ENCODE assay signal across 16 mouse cellular contexts in genomic region chr9:77707433-77708139, GRCm38 (mm10). TPM values are rescaled to one million over a fixed set of nuclear protein-coding genes. Genes with fewer than 3 reads are reported as not detected.
DNase-seq lines count a peak whose midpoint lies in the region; ATAC-seq and TF ChIP-seq lines count a peak whose summit lies in the region.
"Had no signal": no experiment of that assay in that cellular context is flagged by ENCODE, and none has a peak within 500 bp of the region (broad histone marks: within the 10 kb centered on the region; RNA-seq: fewer than 3 reads in every experiment).

No protein-coding gene starts in this region.

- no peak for TF ChIP-seq CTCF in CH12.LX (conservative IDR thresholded peaks at IDR 0.05 in 1 of 2, IDR thresholded peaks at IDR 0.05 in 1 of 2; ENCODE audit: low read depth in 2 of 2, low read length in 2 of 2)

- TF ChIP-seq POLR2A in CH12.LX (IDR thresholded peaks at IDR 0.05; ENCODE audit: low read depth, low read length), result peak; percentile 29; the same call in 1 of the 2 replicates

- H3K9me3 ChIP-seq in kidney, embryonic 16.5 days (ENCODE audit: low read length), result no peaks in the 10 kb centered on the region
- no peaks in the 10 kb centered on the region for H3K9me3 ChIP-seq in CH12.LX (replicated peaks; ENCODE audit: low read length)
- no peaks in the 10 kb centered on the region for H3K9me3 ChIP-seq in forebrain, embryonic 10.5 days
- H3K9me3 ChIP-seq: hindbrain, embryonic 13.5 days had no signal

- no peak overlapping the region for H3K4me3 ChIP-seq in kidney, embryonic 16.5 days (ENCODE audit: low read length)
- peak overlapping the region in 1 of 3 experiments; percentile 18 for H3K4me3 ChIP-seq in CH12.LX (replicated peaks in 1 of 3; ENCODE audit: low read depth in 2 of 3, low read length in 2 of 3, poor library complexity in 1 of 3)
- H3K4me3 ChIP-seq in forebrain, embryonic 10.5 days, result no peak overlapping the region
- H3K4me3 ChIP-seq: hindbrain, embryonic 13.5 days had no signal

- H3K9ac ChIP-seq in kidney, embryonic 16.5 days (replicated peaks; ENCODE audit: low read length), result no peak overlapping the region
- H3K9ac ChIP-seq in CH12.LX (ENCODE audit: insufficient read depth, low read depth), result no peak overlapping the region
- H3K9ac ChIP-seq: hindbrain, embryonic 13.5 days had no signal

- TF ChIP-seq EP300 in CH12.LX (IDR thresholded peaks at IDR 0.05; ENCODE audit: low read length), result peak; percentile 44; the same call in 1 of the 2 replicates

- no peaks in the 10 kb centered on the region for H3K36me3 ChIP-seq in kidney, embryonic 16.5 days (ENCODE audit: insufficient read depth, low read length)
- no peaks in the 10 kb centered on the region for H3K36me3 ChIP-seq in CH12.LX (replicated peaks in 1 of 2; ENCODE audit: control insufficient read depth in 1 of 2, insufficient read depth in 1 of 2, low read length in 1 of 2)
- H3K36me3 ChIP-seq in splenic B cell, adult 2 months (ENCODE audit: control insufficient read depth, insufficient read depth, low read length, poor library complexity, severe bottlenecking), result no peaks in the 10 kb centered on the region
- H3K36me3 ChIP-seq in forebrain, embryonic 10.5 days (replicated peaks), result no peaks in the 10 kb centered on the region
- H3K36me3 ChIP-seq: hindbrain, embryonic 13.5 days had no signal

- dilution Hi-C loops in CH12.LX (cut with MboI; ENCODE audit: extremely low pct_ligation_motif_present, extremely low pct_unique_long_range_greater_than_20kb, low sequenced_read_pairs), result no loop called here

- H3K4me1 ChIP-seq in kidney, embryonic 16.5 days (ENCODE audit: insufficient read depth, low read length), result no peaks in the 10 kb centered on the region
- peaks cover 5 to 47% of the 10 kb centered on the region in 2 experiments for H3K4me1 ChIP-seq in CH12.LX (ENCODE audit: control insufficient read depth in 1 of 2, insufficient read depth in 2 of 2)
- H3K4me1 ChIP-seq in forebrain, embryonic 10.5 days, result no peaks in the 10 kb centered on the region
- H3K4me1 ChIP-seq: hindbrain, embryonic 13.5 days had no signal

- no peak overlapping the region for H3K27ac ChIP-seq in kidney, embryonic 16.5 days (ENCODE audit: low read length)
- peak overlapping the region; percentile 75 for H3K27ac ChIP-seq in CH12.LX (ENCODE audit: insufficient read depth, low read depth)
- H3K27ac ChIP-seq in forebrain, embryonic 10.5 days, result no peak overlapping the region
- H3K27ac ChIP-seq: hindbrain, embryonic 13.5 days had no signal

- DNase-seq in kidney, adult 9 months, result peak; percentile 38
- peak; percentile 87 for DNase-seq in CH12.LX (ENCODE audit: extremely low read depth)
- peak; percentile 50 for DNase-seq in large intestine, adult 2 months (ENCODE audit: low read depth, low spot score)
- peak; percentile 37 for DNase-seq in splenic B cell, adult 2 months (ENCODE audit: low read depth, low spot score)
- no peak for DNase-seq in forebrain, embryonic 10.5 days (ENCODE audit: extremely low spot score, low spot score)
- DNase-seq: adrenal gland, postnatal 10 days; B cell, adult 2 months; cerebellum, adult 9-11 months; heart, postnatal 10 days; kidney, adult 18-20 months; layer of hippocampus, adult 9-11 months; thymus, postnatal 25 days had no signal

- 81% methylated on average over 9 of the region's 9 CpGs for WGBS in kidney, embryonic 16.5 days
- WGBS in large intestine, adult 2 months, result 34% methylated on average over 9 of the region's 9 CpGs
- WGBS in forebrain, embryonic 10.5 days, result 82% methylated on average over 9 of the region's 9 CpGs

- peak; percentile 2 for TF ChIP-seq RAD21 in CH12.LX (IDR thresholded peaks at IDR 0.05; ENCODE audit: low read depth, low read length)

- ATAC-seq in kidney, embryonic 16.5 days (ENCODE audit: low FRiP score, low TSS enrichment), result no peak
- no peak for ATAC-seq in cerebellum, adult (ENCODE audit: insufficient number of reproducible peaks, low FRiP score, low TSS enrichment)
- ATAC-seq: forebrain, embryonic 16.5 days had no signal

- H3K27me3 ChIP-seq in kidney, embryonic 16.5 days (ENCODE audit: insufficient read depth, low read length), result no peaks in the 10 kb centered on the region
- no peaks in the 10 kb centered on the region for H3K27me3 ChIP-seq in CH12.LX (replicated peaks)
- H3K27me3 ChIP-seq in splenic B cell, adult 2 months (ENCODE audit: control insufficient read depth, insufficient read depth, low read length, poor library complexity, severe bottlenecking), result no peaks in the 10 kb centered on the region
- H3K27me3 ChIP-seq in forebrain, embryonic 10.5 days (ENCODE audit: poor library complexity, severe bottlenecking), result no peaks in the 10 kb centered on the region
- H3K27me3 ChIP-seq: hindbrain, embryonic 13.5 days had no signal

- H3K4me2 ChIP-seq in kidney, embryonic 16.5 days (replicated peaks; ENCODE audit: low read depth, low read length), result no peak overlapping the region
- H3K4me2 ChIP-seq in CH12.LX (ENCODE audit: insufficient read depth, low read depth, poor library complexity, severe bottlenecking), result peak overlapping the region; percentile 61
- H3K4me2 ChIP-seq: hindbrain, embryonic 13.5 days had no signal

- in situ Hi-C loops in CH12.LX (cut with MboI; ENCODE audit: low pct_ligation_motif_present, low pct_unique_long_range_greater_than_20kb, low sequenced_read_pairs), result loop anchor here (10.0 kb wide), 1 partner anchor 47 kb away; the partner anchor contains the start of gene Gclc

- H3K79me2 ChIP-seq in CH12.LX (replicated peaks; ENCODE audit: control insufficient read depth, extremely low read depth, insufficient read depth, poor library complexity, severe bottlenecking), result no peaks in the 10 kb centered on the region

TF ChIP-seq in CH12.LX, 34 proteins besides CTCF, POLR2A, EP300 and RAD21 (continues in another document):
- no peak for TF ChIP-seq RCOR1 (conservative IDR thresholded peaks at IDR 0.05; ENCODE audit: low read depth, low read length)
- no peak for TF ChIP-seq NRF1 (IDR thresholded peaks at IDR 0.05; ENCODE audit: low read depth, low read length)
- TF ChIP-seq ETS1 (conservative IDR thresholded peaks at IDR 0.05; ENCODE audit: low read depth, low read length), result peak; percentile 68
- no peak for TF ChIP-seq CHD1 (IDR thresholded peaks at IDR 0.05; ENCODE audit: low read depth, low read length)
- TF ChIP-seq IRF4 (IDR thresholded peaks at IDR 0.05; ENCODE audit: low read depth, low read length), result peak; percentile 92
- 0 out of 2 replicates have a peak, but pooled peaks have one; percentile 51 for TF ChIP-seq ZMIZ1 (IDR thresholded peaks at IDR 0.05; ENCODE audit: low read depth, low read length)
- TF ChIP-seq TBP (conservative IDR thresholded peaks at IDR 0.05; ENCODE audit: low read depth, low read length), result 0 out of 2 replicates have a peak, but pooled peaks have one; percentile 47
- TF ChIP-seq JUND (conservative IDR thresholded peaks at IDR 0.05; ENCODE audit: low read depth, low read length), result peak; percentile 25; the same call in 1 of the 2 replicates
- no peak for TF ChIP-seq SIN3A (IDR thresholded peaks at IDR 0.05; ENCODE audit: low read length)
- TF ChIP-seq MAX (IDR thresholded peaks at IDR 0.05; ENCODE audit: low read length), result no peak
- TF ChIP-seq USF1 (IDR thresholded peaks at IDR 0.05; ENCODE audit: low read depth, low read length), result no peak
- TF ChIP-seq ZC3H11A (IDR thresholded peaks at IDR 0.05; ENCODE audit: low read depth, low read length), result no peak
- peak; percentile 72; the same call in 1 of the 2 replicates for TF ChIP-seq MEF2A (IDR thresholded peaks at IDR 0.05; ENCODE audit: borderline replicate concordance, low read depth, low read length)
- TF ChIP-seq MYC (IDR thresholded peaks at IDR 0.05; ENCODE audit: low read depth, low read length), result peak; percentile 67; the same call in 1 of the 2 replicates
- no peak for TF ChIP-seq USF2 (conservative IDR thresholded peaks at IDR 0.05; ENCODE audit: low read depth, low read length)
- TF ChIP-seq ZKSCAN1 (IDR thresholded peaks at IDR 0.05; ENCODE audit: borderline replicate concordance, low read depth, low read length), result no peak
- TF ChIP-seq PAX5 (IDR thresholded peaks at IDR 0.05; ENCODE audit: low read length), result no peak
- TF ChIP-seq ELF1 (IDR thresholded peaks at IDR 0.05; ENCODE audit: low read depth, low read length), result 0 out of 2 replicates have a peak, but pooled peaks have one; percentile 11
- peak; percentile 20; the same call in 1 of the 2 replicates for TF ChIP-seq NELFE (IDR thresholded peaks at IDR 0.05; ENCODE audit: low read depth, low read length)
- no peak for TF ChIP-seq E2F4 (IDR thresholded peaks at IDR 0.05; ENCODE audit: insufficient replicate concordance, low read depth, low read length)
- TF ChIP-seq CHD2 (IDR thresholded peaks at IDR 0.05; ENCODE audit: low read length), result peak; percentile 61; the same call in 1 of the 2 replicates
- peak; percentile 65 for TF ChIP-seq BHLHE40 (IDR thresholded peaks at IDR 0.05; ENCODE audit: low read depth, low read length)
- TF ChIP-seq GABPA (IDR thresholded peaks at IDR 0.05; ENCODE audit: insufficient replicate concordance, low read depth, low read length), result no peak
- no peak for TF ChIP-seq UBTF (IDR thresholded peaks at IDR 0.05; ENCODE audit: low read depth, low read length)
- TF ChIP-seq JUN (IDR thresholded peaks at IDR 0.05; ENCODE audit: insufficient read depth, low read depth, low read length), result no peak; the same call in 1 of the 2 replicates
- peak; percentile 22; the same call in 1 of the 2 replicates for TF ChIP-seq TCF12 (IDR thresholded peaks at IDR 0.05; ENCODE audit: low read depth, low read length)
- TF ChIP-seq SMC3 (IDR thresholded peaks at IDR 0.05; ENCODE audit: low read depth, low read length), result 0 out of 2 replicates have a peak, but pooled peaks have one; percentile 9
- TF ChIP-seq HCFC1 (IDR thresholded peaks at IDR 0.05; ENCODE audit: low read depth, low read length), result no peak
- 0 out of 2 replicates have a peak, but pooled peaks have one; percentile 36 for TF ChIP-seq MXI1 (IDR thresholded peaks at IDR 0.05; ENCODE audit: low read depth, low read length)
- 0 out of 2 replicates have a peak, but pooled peaks have one; percentile 5 for TF ChIP-seq KAT2A (IDR thresholded peaks at IDR 0.05; ENCODE audit: insufficient replicate concordance, low read length)
- TF ChIP-seq POLR2AphosphoS2 (IDR thresholded peaks at IDR 0.05; ENCODE audit: low read depth, low read length), result no peak
- no peak; the same call in 1 of the 2 replicates for TF ChIP-seq MAZ (IDR thresholded peaks at IDR 0.05; ENCODE audit: low read depth, low read length)

RNA-seq across cellular contexts. Expression of gene Gclc, which starts 46.7 kb away (rescaled TPM):
- polyA plus RNA-seq in kidney, embryonic 16.5 days (2015; fragmentation: Nextera tagmentation; extraction: Ambion mirVana), result 24.0 and 26.8 TPM in 2 replicates
- 20.4 and 22.6 TPM in 2 replicates for total RNA-seq in CH12.LX (2012; rRNA removed)
- 35.7 and 39.2 TPM in 2 replicates for total RNA-seq in CH12.LX (2014; rRNA removed)
- 78.3 and 84.8 TPM in 2 replicates for polyA plus RNA-seq in CH12.LX (2012; ENCODE audit: insufficient read length, low read depth)
- 10.5 and 17.0 TPM in 2 replicates for polyA plus RNA-seq in large intestine, adult 2 months (2012; rRNA removed)
- polyA plus RNA-seq in forebrain, embryonic 10.5 days (2016; fragmentation: Nextera tagmentation; extraction: Ambion mirVana), result 18.4 and 18.5 TPM in 2 replicates
